Mouse (Mus musculus): Measurements from ENCODE around the gene Gpbp1.

Gpbp1 gene

GRCm38 (mm10) chr13:111461424-111461823 is 28.5 kb downstream of the Gpbp1 start:
- no peak for DNase-seq

- no peak for DNase-seq
These were observed 33.1 kb downstream of the Gpbp1 start for GRCm38 (mm10) chr13:111456790-111457189.

- DNase-seq: no peak
These were observed 45.6 kb downstream of the Gpbp1 start for GRCm38 (mm10) chr13:111444325-111444724.

GRCm38 (mm10) chr13:111431174-111431573 is 58.7 kb downstream of the Gpbp1 start:
- DNase-seq: no peak

GRCm38 (mm10) chr13:111421330-111421729 is 68.6 kb downstream of the Gpbp1 start:
- no peak for DNase-seq

GRCm38 (mm10) chr13:111418087-111418486 is 71.8 kb downstream of the Gpbp1 start:
- no peak for DNase-seq

GRCm38 (mm10) chr13:111413156-111413555 is 76.8 kb downstream of the Gpbp1 start:
- peak in 1 of 2 experiments; percentile 36 for DNase-seq

- DNase-seq: peak in 1 of 2 experiments; percentile 21
These were observed 79.1 kb downstream of the Gpbp1 start for GRCm38 (mm10) chr13:111410831-111411230.

- DNase-seq: no peak
These were observed 83.0 kb downstream of the Gpbp1 start for GRCm38 (mm10) chr13:111406859-111407389.

GRCm38 (mm10) chr13:111405956-111406355 is 84.0 kb downstream of the Gpbp1 start:
- no peak for DNase-seq

GRCm38 (mm10) chr13:111397600-111398151 is 92.2 kb downstream of the Gpbp1 start:
- DNase-seq: peak; percentile 5 to 33

- no peak for DNase-seq
These were observed 92.8 kb downstream of the Gpbp1 start for GRCm38 (mm10) chr13:111397061-111397460.

GRCm38 (mm10) chr13:111395528-111395927 is 94.4 kb downstream of the Gpbp1 start:
- DNase-seq: no peak

- no peak for DNase-seq
These were observed 95.0 kb downstream of the Gpbp1 start for GRCm38 (mm10) chr13:111394904-111395303.

GRCm38 (mm10) chr13:111394341-111394740 is 95.6 kb downstream of the Gpbp1 start:
- DNase-seq: no peak

GRCm38 (mm10) chr13:111393426-111393825 is 96.5 kb downstream of the Gpbp1 start:
- no peak for DNase-seq

GRCm38 (mm10) chr13:111391426-111391825 is 98.5 kb downstream of the Gpbp1 start:
- no peak for DNase-seq

GRCm38 (mm10) chr13:111391011-111391410 is 98.9 kb downstream of the Gpbp1 start:
- no peak for DNase-seq

- DNase-seq: no peak
These were observed 105.6 kb downstream of the Gpbp1 start for GRCm38 (mm10) chr13:111384011-111384985.
